Mouse (Mus musculus) forebrain, embryonic 16.5 days (tissue): ENCODE results near the gene Ninl. TPM values are rescaled to one million over a fixed set of nuclear protein-coding genes. Genes with fewer than 3 reads are reported as not detected.

Experiments used
- ATAC-seq: fragments of 200-750 bp; cut with Nextera tagmentation; 2 replicates; pipeline ENCODE4 v1.8.0; 2017; ENCODE audit warnings: mild to moderate bottlenecking, moderate library complexity
- H3K27ac ChIP-seq: fragments of 300-500 bp; sonication (generic); 2 replicates; pipeline ENCODE4 v1.5.1; 2014; ENCODE audit warnings: low read length, control low read depth
- H3K27me3 ChIP-seq: fragments of 300-500 bp; sonication (generic); replicated peaks from 2 replicates; pipeline ENCODE4 v1.6.1; 2014; ENCODE audit warnings: low read length; ENCODE audit not compliant: control insufficient read depth, insufficient read depth
- H3K36me3 ChIP-seq: fragments of 300-500 bp; sonication (generic); 2 replicates; pipeline ENCODE4 v1.6.1; 2014; ENCODE audit not compliant: control insufficient read depth, insufficient read depth
- H3K4me1 ChIP-seq: fragments of 300-500 bp; sonication (generic); replicated peaks from 2 replicates; pipeline ENCODE4 v1.6.1; 2014; ENCODE audit warnings: low read length; ENCODE audit not compliant: control insufficient read depth, insufficient read depth
- H3K4me2 ChIP-seq: fragments of 300-500 bp; sonication (generic); 2 replicates; pipeline ENCODE4 v1.6.1; 2014; ENCODE audit warnings: mild to moderate bottlenecking, low read length, control low read depth
- H3K4me3 ChIP-seq: fragments of 300-500 bp; sonication (generic); replicated peaks from 2 replicates; pipeline ENCODE4 v1.5.1; 2014; ENCODE audit warnings: mild to moderate bottlenecking, low read length, control low read depth
- H3K9ac ChIP-seq: fragments of 300-500 bp; sonication (generic); replicated peaks from 2 replicates; pipeline ENCODE4 v1.6.1; 2014; ENCODE audit warnings: low read depth, low read length, control low read depth
- H3K9me3 ChIP-seq: fragments of 300-500 bp; sonication (generic); 2 replicates; pipeline ENCODE4 v1.6.1; 2016; ENCODE audit warnings: low read length; ENCODE audit not compliant: control insufficient read depth
- WGBS: fragments of 180-500 bp; shearing (Covaris S2); extraction: QIAGEN DNeasy Blood & Tissue Kit; methylation state at CpG from one replicate; pipeline ENCODE4 v1.1.7; 2014; 5-methylcytosine and 5-hydroxymethylcytosine counted together
- polyA plus RNA-seq: library from polyadenylated mRNA; unstranded; fragments of >200 nt; fragmentation: Nextera tagmentation; extraction: Ambion mirVana; gene quantifications from 2 replicates; pipeline ENCODE4 v1.2.1, GENCODE M21; 2015

The Ninl gene
- polyA plus RNA-seq, 1 experiment from 2014 or later = 12.0 TPM

DNA sequence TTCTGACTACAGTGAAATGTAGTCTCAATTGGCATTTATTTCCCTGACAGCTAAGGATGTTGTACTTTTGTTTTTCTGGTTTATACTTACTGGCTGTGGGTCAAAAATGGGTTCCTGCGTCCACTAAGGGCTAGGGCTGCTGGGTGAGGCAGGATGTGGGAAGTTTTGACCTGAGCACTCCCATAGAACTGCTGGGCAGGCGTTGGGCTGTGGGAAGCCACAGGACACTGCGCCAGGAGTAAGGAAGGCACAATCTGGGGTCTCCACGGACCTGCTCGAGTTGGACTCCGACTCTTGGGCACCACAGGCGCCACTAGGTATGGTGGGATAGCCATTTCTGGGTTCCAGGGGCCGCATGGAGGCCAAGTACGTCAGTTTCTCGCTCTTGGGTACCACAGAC is 18.0 kb downstream of the Ninl start:
- Histone ChIP-seq H3K27ac (no peak overlapping the region), H3K36me3 (no peaks in the 10 kb centered on the region), H3K4me1 (no peaks in the 10 kb centered on the region), H3K9me3 (no peaks in the 10 kb centered on the region), H3K4me3 (no peak overlapping the region), H3K27me3 (no peaks in the 10 kb centered on the region), H3K4me2 (no peak overlapping the region), H3K9ac (no peak overlapping the region)
- no peak for ATAC-seq
- WGBS = 93% methylated on average over 10 of the region's 10 CpGs

DNA sequence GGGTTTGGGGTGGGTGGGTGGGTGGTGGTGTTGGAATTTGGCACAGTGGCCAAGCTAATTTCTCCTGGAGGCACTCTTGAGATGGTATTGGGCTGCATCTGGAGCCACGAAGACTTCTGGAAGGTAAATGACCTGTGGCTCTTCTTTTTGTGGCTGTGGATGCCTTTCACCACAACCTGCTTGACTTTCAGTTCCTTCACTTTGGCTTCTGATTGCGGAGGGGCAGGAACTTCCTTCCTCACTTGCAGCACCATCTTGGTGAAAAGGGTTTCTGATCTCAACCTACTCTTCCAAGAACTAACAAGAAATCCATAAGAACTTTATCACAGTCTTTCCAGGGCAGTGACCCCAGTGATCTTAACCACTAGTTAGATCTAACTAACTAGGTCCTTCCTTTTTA is 23.9 kb downstream of the Ninl start:
- H3K4me2 ChIP-seq = no peak overlapping the region
- no peak overlapping the region for H3K4me3 ChIP-seq
- H3K36me3 ChIP-seq = no peaks in the 10 kb centered on the region
- ATAC-seq = no peak
- H3K27ac ChIP-seq = no peak overlapping the region
- H3K4me1 ChIP-seq = no peaks in the 10 kb centered on the region
- 74% methylated on average over 2 of the region's 2 CpGs for WGBS
- no peaks in the 10 kb centered on the region for H3K9me3 ChIP-seq
- no peaks in the 10 kb centered on the region for H3K27me3 ChIP-seq
- no peak overlapping the region for H3K9ac ChIP-seq

DNA sequence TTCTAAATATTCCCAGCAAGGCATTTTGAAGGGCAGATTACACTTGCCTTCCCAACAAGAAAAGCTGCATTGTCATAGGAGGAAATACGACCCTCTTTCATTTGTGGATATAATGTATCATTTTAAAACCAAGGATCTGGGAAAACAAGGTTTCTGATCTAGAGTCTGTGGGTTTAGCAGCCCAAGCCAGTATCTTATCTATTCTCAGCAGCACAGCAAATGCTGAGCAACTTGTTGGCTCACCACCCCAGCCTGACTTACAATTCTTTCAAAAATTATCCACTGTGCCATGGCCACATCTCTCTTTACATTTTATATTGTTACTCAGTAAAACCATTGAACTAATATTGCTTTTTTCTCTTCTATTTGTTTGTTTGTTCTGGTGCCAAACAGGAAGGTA is 27.9 kb downstream of the Ninl start:
- ATAC-seq = no peak
- 65% methylated on average over 1 of the region's 1 CpGs for WGBS
- Histone ChIP-seq H3K27ac (no peak overlapping the region), H3K36me3 (no peaks in the 10 kb centered on the region), H3K4me1 (peaks cover 17% of the 10 kb centered on the region), H3K9me3 (no peaks in the 10 kb centered on the region), H3K27me3 (no peaks in the 10 kb centered on the region), H3K4me3 (no peak overlapping the region), H3K4me2 (no peak overlapping the region), H3K9ac (no peak overlapping the region)

DNA sequence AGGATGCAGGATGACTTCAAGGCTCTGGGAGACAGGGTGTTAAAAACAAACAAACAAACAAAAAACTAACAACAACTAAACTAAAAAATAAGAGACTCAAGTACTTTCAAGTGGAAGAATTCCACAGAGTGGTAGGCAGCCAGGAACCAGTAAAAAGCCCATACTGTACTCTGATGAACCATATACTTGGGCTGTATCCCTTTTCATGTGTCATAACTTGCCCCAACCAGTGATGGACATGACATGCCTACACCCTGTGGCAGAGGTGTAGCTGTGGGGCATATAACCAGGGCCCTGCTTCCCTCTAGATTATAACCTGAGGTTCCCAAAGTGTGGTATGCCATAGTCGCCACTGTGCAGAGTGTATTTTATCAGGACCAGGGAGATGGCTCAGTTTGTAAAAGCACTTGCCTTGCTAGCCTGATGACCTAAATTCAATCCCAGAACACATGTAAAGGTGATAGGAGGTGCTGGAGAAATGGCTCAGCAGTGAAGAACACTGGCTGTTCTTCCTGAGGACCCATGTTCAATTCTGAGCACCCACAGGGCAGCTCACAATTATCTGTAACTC is 29.6 kb downstream of the Ninl start:
- peaks cover 17% of the 10 kb centered on the region for H3K4me1 ChIP-seq
- peak overlapping the region; percentile 88 for H3K9ac ChIP-seq
- no peaks in the 10 kb centered on the region for H3K27me3 ChIP-seq
- no peak overlapping the region for H3K27ac ChIP-seq
- WGBS = 85% methylated on average over 1 of the region's 1 CpGs
- no peaks in the 10 kb centered on the region for H3K9me3 ChIP-seq
- peak overlapping the region; percentile 86 for H3K4me3 ChIP-seq
- peak; percentile 53 for ATAC-seq
- no peaks in the 10 kb centered on the region for H3K36me3 ChIP-seq
- H3K4me2 ChIP-seq = peak overlapping the region; percentile 79

DNA sequence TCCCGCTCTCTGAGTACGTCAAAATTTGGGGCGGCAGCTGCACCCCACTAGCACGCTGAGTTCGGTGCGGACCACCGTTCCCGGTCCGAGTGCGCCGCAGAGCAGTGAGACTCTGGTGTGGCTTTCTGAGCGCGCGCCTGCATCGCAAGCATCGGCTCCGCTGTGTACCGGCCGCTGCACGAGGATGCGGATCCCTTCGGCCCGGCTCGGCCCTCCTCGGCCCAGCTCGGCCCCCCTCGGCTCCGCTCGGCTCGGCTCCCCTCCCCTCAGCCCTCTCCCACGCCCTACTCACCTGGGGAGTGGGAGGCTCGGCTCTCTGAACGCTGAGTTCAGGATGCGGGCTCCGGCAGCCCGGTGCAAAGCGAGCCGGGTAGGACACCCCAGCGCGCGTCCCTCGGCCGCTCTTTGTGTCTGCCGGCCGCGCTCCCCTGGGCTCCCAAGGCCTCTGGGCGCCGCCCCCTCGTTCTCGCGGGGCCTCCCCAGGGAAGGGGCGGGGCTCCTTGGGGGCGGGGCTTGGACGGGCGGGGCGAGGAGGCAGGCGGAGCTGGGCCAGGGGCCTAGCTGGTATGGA is 30.2 kb downstream of the Ninl start:
- Histone ChIP-seq H3K9me3 (no peaks in the 10 kb centered on the region), H3K4me2 (peak overlapping the region; percentile 79), H3K36me3 (no peaks in the 10 kb centered on the region), H3K27me3 (no peaks in the 10 kb centered on the region), H3K9ac (peak overlapping the region; percentile 88), H3K27ac (peak overlapping the region; percentile 82), H3K4me1 (peaks cover 17% of the 10 kb centered on the region), H3K4me3 (peak overlapping the region; percentile 86)
- peak; percentile 96 for ATAC-seq
- under 1% methylated on average over 54 of the region's 57 CpGs for WGBS

DNA sequence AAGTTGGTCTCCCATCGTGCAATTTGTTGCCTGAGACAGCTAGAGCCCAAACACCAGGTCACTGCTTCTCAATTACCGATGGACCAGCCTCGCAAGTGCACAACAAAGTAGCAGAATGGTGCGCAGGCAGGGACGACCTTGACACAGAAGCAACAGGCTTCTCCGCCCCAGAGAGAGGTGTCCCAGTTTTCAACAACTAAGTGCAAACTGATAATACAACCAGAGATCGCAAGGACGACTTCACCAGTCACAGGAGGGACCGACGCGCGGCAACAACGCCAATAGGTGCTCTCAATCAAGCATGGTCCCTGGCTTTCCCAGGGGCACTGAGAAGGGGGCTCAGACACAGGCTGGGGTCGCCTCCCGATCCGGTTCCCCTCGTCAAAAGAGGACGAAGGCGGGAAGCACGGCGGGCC is 30.7 kb downstream of the Ninl start:
- under 1% methylated on average over 21 of the region's 21 CpGs for WGBS
- no peaks in the 10 kb centered on the region for H3K9me3 ChIP-seq
- peaks cover 17% of the 10 kb centered on the region for H3K4me1 ChIP-seq
- no peaks in the 10 kb centered on the region for H3K36me3 ChIP-seq
- H3K4me3 ChIP-seq = peak overlapping the region; percentile 86
- no peaks in the 10 kb centered on the region for H3K27me3 ChIP-seq
- H3K9ac ChIP-seq = peak overlapping the region; percentile 88
- H3K27ac ChIP-seq = peak overlapping the region; percentile 82
- ATAC-seq = peak; percentile 36
- peak overlapping the region; percentile 79 for H3K4me2 ChIP-seq

DNA sequence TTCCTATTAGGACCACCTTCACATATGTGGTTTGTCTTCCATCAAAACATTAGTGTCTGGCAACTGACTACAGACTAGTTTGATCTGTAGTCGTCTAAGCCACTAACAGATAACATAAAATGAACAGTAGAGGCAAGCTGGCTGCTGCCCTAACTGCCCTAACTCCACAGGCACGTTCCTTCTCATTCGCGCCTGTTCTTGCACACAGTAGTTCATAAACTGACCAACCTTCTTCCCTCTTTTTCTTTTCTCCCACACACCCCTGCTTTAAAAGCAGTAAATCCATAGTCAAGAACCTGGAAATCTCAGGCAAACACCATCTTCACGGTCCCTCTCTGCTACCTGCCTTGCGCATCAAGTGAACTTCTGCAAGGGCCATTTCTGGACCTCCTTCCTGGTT is 31.2 kb downstream of the Ninl start:
- Histone ChIP-seq H3K9ac (peak overlapping the region; percentile 88), H3K27me3 (no peaks in the 10 kb centered on the region), H3K4me3 (peak overlapping the region; percentile 86), H3K9me3 (no peaks in the 10 kb centered on the region), H3K27ac (no peak overlapping the region), H3K36me3 (no peaks in the 10 kb centered on the region), H3K4me1 (peaks cover 17% of the 10 kb centered on the region), H3K4me2 (peak overlapping the region; percentile 79)
- no peak for ATAC-seq
- 25% methylated on average over 6 of the region's 6 CpGs for WGBS

DNA sequence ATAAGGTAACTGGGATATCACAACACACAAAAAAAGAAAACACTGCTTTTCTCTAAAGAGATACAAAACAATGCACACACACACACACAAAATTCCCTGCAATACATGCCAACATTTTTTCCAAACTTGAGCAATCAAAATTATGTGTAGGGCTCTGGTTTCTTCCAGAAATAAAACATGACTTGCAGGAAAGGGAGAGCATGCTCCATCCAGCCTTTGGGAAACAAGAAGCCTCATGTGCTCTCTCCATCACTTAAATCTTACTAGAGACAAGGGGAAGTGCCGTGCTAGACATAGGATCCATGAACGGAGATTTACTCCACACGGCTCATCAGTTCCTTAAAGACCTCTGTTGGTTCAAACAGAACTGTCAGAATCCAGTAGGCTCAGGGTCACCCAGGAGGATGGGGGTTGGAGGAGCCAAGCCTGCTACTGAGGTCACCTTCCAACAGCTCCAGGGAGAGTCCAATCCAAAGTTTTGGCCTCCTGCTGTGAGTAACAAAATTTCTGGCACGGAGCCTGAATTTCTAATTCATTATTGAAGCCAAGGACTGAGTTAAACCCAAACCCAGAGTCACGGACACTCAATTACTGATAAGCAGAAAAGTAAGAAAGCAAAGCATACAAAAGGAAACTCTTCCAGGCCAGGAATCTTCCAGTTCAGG is 32.8 kb downstream of the Ninl start:
- H3K27me3 ChIP-seq = no peaks in the 10 kb centered on the region
- WGBS = 62% methylated on average over 5 of the region's 5 CpGs
- H3K27ac ChIP-seq = no peak overlapping the region
- peaks cover 17% of the 10 kb centered on the region for H3K4me1 ChIP-seq
- H3K4me3 ChIP-seq = no peak overlapping the region
- ATAC-seq = no peak
- H3K36me3 ChIP-seq = no peaks in the 10 kb centered on the region
- H3K9ac ChIP-seq = no peak overlapping the region
- H3K4me2 ChIP-seq = no peak overlapping the region
- H3K9me3 ChIP-seq = no peaks in the 10 kb centered on the region

DNA sequence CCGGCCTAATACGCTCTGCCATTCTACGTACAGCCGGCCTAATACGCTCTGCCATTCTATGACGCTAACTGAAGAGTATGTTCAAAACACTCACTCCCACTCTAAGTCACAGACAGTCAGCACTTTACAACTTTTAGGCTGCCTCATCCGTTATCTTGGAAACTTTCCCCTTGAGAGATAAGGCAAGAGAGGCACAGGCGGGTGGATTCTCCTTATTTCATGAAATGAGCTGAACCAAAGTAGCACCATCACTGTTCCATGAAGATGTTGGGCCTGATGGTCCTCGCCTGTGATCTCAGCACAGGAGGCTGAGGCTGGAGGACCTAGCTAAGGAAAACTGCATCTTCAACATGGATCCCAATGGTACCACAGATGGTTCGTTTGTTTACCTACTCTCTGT is 34.8 kb downstream of the Ninl start:
- Histone ChIP-seq H3K4me1 (peaks cover 14% of the 10 kb centered on the region), H3K4me2 (no peak overlapping the region), H3K9me3 (no peaks in the 10 kb centered on the region), H3K36me3 (no peaks in the 10 kb centered on the region), H3K27me3 (no peaks in the 10 kb centered on the region), H3K9ac (no peak overlapping the region), H3K27ac (no peak overlapping the region), H3K4me3 (no peak overlapping the region)
- no peak for ATAC-seq
- WGBS = 93% methylated on average over 10 of the region's 10 CpGs
